Mouse (Mus musculus): ENCODE data around the gene Cnnm4.

- TF ChIP-seq CTCF (IDR thresholded peaks at IDR 0.05; ENCODE audit: insufficient read depth, low read length) (peak; percentile 96), POLR2A (IDR thresholded peaks at IDR 0.05; ENCODE audit: borderline replicate concordance, extremely low read depth, low read depth, low read length) (peak; percentile 79; the same call in 1 of the 2 replicates)
Observed at GRCm38 (mm10) chr1:36546888-36547471, 75.6 kb downstream of the Cnnm4 start, which contains the start of gene Ankrd39.

All from lung, adult 2 months (tissue).